Mouse (Mus musculus): Measurements from ENCODE around the gene Sars2. TPM values are rescaled to one million over a fixed set of nuclear protein-coding genes. Genes with fewer than 3 reads are reported as not detected.

Sars2 gene
- polyA plus RNA-seq, 1 experiment from 2014 or later = 18.3 TPM

GRCm38 (mm10) chr7:28732341-28733142 is 9.2 kb upstream of the Sars2 start:
- H3K27ac ChIP-seq = no peak overlapping the region
- peak overlapping the region; percentile 3; the same call in 1 of the 2 replicates for H3K9ac ChIP-seq
- H3K4me1 ChIP-seq = peaks cover 9% of the 10 kb centered on the region
- peak overlapping the region; percentile 53 for H3K4me2 ChIP-seq
- peak; percentile 80 for ATAC-seq (replicated peaks)
- 2% methylated on average over 58 of the region's 58 CpGs for WGBS
- no peaks in the 10 kb centered on the region for H3K27me3 ChIP-seq (replicated peaks)
- no peaks in the 10 kb centered on the region for H3K9me3 ChIP-seq
- H3K36me3 ChIP-seq (replicated peaks) = no peaks in the 10 kb centered on the region
- peak overlapping the region; percentile 38 for H3K4me3 ChIP-seq

GRCm38 (mm10) chr7:28733211-28733610 is 8.6 kb upstream of the Sars2 start:
- peaks cover 9% of the 10 kb centered on the region for H3K4me1 ChIP-seq
- ATAC-seq (replicated peaks) = 0 out of 2 replicates have a peak, but pooled peaks have one; percentile 3
- no peaks in the 10 kb centered on the region for H3K9me3 ChIP-seq
- WGBS = 6% methylated on average over 11 of the region's 11 CpGs
- H3K36me3 ChIP-seq (replicated peaks) = peaks cover under 1% of the 10 kb centered on the region; the same call in 1 of the 2 replicates
- no peak overlapping the region for H3K27ac ChIP-seq
- no peaks in the 10 kb centered on the region for H3K27me3 ChIP-seq (replicated peaks)
- peak overlapping the region; percentile 38 for H3K4me3 ChIP-seq
- H3K9ac ChIP-seq = no peak overlapping the region
- peak overlapping the region; percentile 53 for H3K4me2 ChIP-seq

GRCm38 (mm10) chr7:28735701-28736100 is 6.1 kb upstream of the Sars2 start:
- Histone ChIP-seq H3K4me1 (peaks cover 10% of the 10 kb centered on the region), H3K4me2 (no peak overlapping the region), H3K27me3 (replicated peaks) (no peaks in the 10 kb centered on the region), H3K9me3 (no peaks in the 10 kb centered on the region), H3K36me3 (replicated peaks) (peaks cover 3% of the 10 kb centered on the region; the same call in 1 of the 2 replicates), H3K27ac (no peak overlapping the region), H3K9ac (no peak overlapping the region), H3K4me3 (no peak overlapping the region)
- ATAC-seq (replicated peaks) = no peak
- 86% methylated on average over 6 of the region's 6 CpGs for WGBS

- H3K27ac ChIP-seq = no peak overlapping the region
- H3K4me3 ChIP-seq = no peak overlapping the region
- no peaks in the 10 kb centered on the region for H3K27me3 ChIP-seq (replicated peaks)
- ATAC-seq (replicated peaks) = no peak
- H3K9me3 ChIP-seq = no peaks in the 10 kb centered on the region
- H3K9ac ChIP-seq = no peak overlapping the region
- H3K4me2 ChIP-seq = no peak overlapping the region
- 96% methylated on average over 21 of the region's 21 CpGs for WGBS
- peaks cover 3% of the 10 kb centered on the region; the same call in 1 of the 2 replicates for H3K36me3 ChIP-seq (replicated peaks)
- H3K4me1 ChIP-seq = peaks cover 14% of the 10 kb centered on the region
These were observed 2.0 kb upstream of the Sars2 start for GRCm38 (mm10) chr7:28739829-28740228.

GRCm38 (mm10) chr7:28740949-28741348 is 843 bp upstream of the Sars2 start:
- WGBS = 41% methylated on average over 9 of the region's 9 CpGs
- H3K27me3 ChIP-seq (replicated peaks) = no peaks in the 10 kb centered on the region
- ATAC-seq (replicated peaks) = no peak

GRCm38 (mm10) chr7:28741368-28741708 is 454 bp upstream of the Sars2 start:
- under 1% methylated on average over 13 of the region's 13 CpGs for WGBS
- Histone ChIP-seq H3K9ac (peak overlapping the region; percentile 73), H3K36me3 (replicated peaks) (peaks cover 3% of the 10 kb centered on the region; the same call in 1 of the 2 replicates), H3K27ac (peak overlapping the region; percentile 74), H3K4me3 (peak overlapping the region; percentile 90), H3K4me2 (peak overlapping the region; percentile 91), H3K4me1 (peaks cover 14% of the 10 kb centered on the region), H3K27me3 (replicated peaks) (no peaks in the 10 kb centered on the region), H3K9me3 (no peaks in the 10 kb centered on the region)
- ATAC-seq (replicated peaks) = peak; percentile 27; the same call in 1 of the 2 replicates

More at GRCm38 (mm10) chr7:28740949-28741348, 843 bp upstream of the Sars2 start:
- Histone ChIP-seq H3K4me1 (peaks cover 14% of the 10 kb centered on the region), H3K27ac (peak overlapping the region; percentile 74; the same call in 1 of the 2 replicates), H3K9ac (peak overlapping the region; percentile 73), H3K36me3 (replicated peaks) (peaks cover 3% of the 10 kb centered on the region; the same call in 1 of the 2 replicates), H3K4me2 (peak overlapping the region; percentile 91), H3K9me3 (no peaks in the 10 kb centered on the region), H3K4me3 (peak overlapping the region; percentile 90)

GRCm38 (mm10) chr7:28749935-28750334 is 8.1 kb downstream of the Sars2 start:
- Histone ChIP-seq H3K9me3 (no peaks in the 10 kb centered on the region), H3K4me3 (no peak overlapping the region), H3K27me3 (replicated peaks) (no peaks in the 10 kb centered on the region), H3K27ac (no peak overlapping the region), H3K36me3 (replicated peaks) (no peaks in the 10 kb centered on the region), H3K9ac (no peak overlapping the region), H3K4me1 (no peaks in the 10 kb centered on the region), H3K4me2 (no peak overlapping the region)
- 99% methylated on average over 7 of the region's 7 CpGs for WGBS
- ATAC-seq (replicated peaks) = no peak

- Histone ChIP-seq H3K9ac (peak within 1 kb of the TSS; percentile 28; the same call in 1 of the 2 replicates), H3K4me3 (peak within 1 kb of the TSS; percentile 10; the same call in 1 of the 2 replicates), H3K36me3 (replicated peaks) (peaks cover 15% of the 10 kb centered on the region), H3K4me1 (peaks cover 6% of the 10 kb centered on the region; the same call in 1 of the 2 replicates), H3K9me3 (no peaks in the 10 kb centered on the region), H3K4me2 (peak within 1 kb of the TSS; percentile 42), H3K27ac (no peak within 1 kb of the TSS), H3K27me3 (replicated peaks) (no peaks in the 10 kb centered on the region; the same call in 1 of the 2 replicates)
- 0 out of 2 replicates have a peak, but pooled peaks have one; percentile 53 for ATAC-seq (replicated peaks)
- 3% methylated on average over 17 of the region's 17 CpGs for WGBS
These were observed 14.3 kb downstream of the Sars2 start, which contains the start of gene Ccer2 for GRCm38 (mm10) chr7:28756079-28756478. Ccer2 (plus strand) TSS chr7:28756174.

- no peaks in the 10 kb centered on the region for H3K9me3 ChIP-seq
These were observed 16.8 kb downstream of the Sars2 start for GRCm38 (mm10) chr7:28758623-28759022.

GRCm38 (mm10) chr7:28761907-28762306 is 20.1 kb downstream of the Sars2 start:
- no peaks in the 10 kb centered on the region; the same call in 1 of the 2 replicates for H3K27me3 ChIP-seq (replicated peaks)
- H3K4me1 ChIP-seq = peaks cover 16% of the 10 kb centered on the region
- H3K9me3 ChIP-seq = no peaks in the 10 kb centered on the region
- WGBS = 91% methylated on average over 9 of the region's 9 CpGs
- no peak overlapping the region for H3K27ac ChIP-seq
- ATAC-seq (replicated peaks) = no peak
- no peak overlapping the region for H3K4me2 ChIP-seq
- H3K4me3 ChIP-seq = no peak overlapping the region
- no peak overlapping the region for H3K9ac ChIP-seq
- H3K36me3 ChIP-seq (replicated peaks) = peaks cover 25% of the 10 kb centered on the region

More at GRCm38 (mm10) chr7:28758623-28759022, 16.8 kb downstream of the Sars2 start:
- H3K4me1 ChIP-seq = peaks cover 6% of the 10 kb centered on the region; the same call in 1 of the 2 replicates
- H3K27me3 ChIP-seq (replicated peaks) = no peaks in the 10 kb centered on the region; the same call in 1 of the 2 replicates
- H3K4me3 ChIP-seq = no peak overlapping the region
- 78% methylated on average over 13 of the region's 13 CpGs for WGBS
- no peak for ATAC-seq (replicated peaks)
- H3K36me3 ChIP-seq (replicated peaks) = peaks cover 25% of the 10 kb centered on the region
- no peak overlapping the region for H3K9ac ChIP-seq
- no peak overlapping the region for H3K27ac ChIP-seq
- no peak overlapping the region for H3K4me2 ChIP-seq

- H3K4me2 ChIP-seq = peak overlapping the region; percentile 64
- H3K9me3 ChIP-seq = no peaks in the 10 kb centered on the region
- H3K27ac ChIP-seq = no peak overlapping the region
- peaks cover 31% of the 10 kb centered on the region for H3K4me1 ChIP-seq
- no peak for ATAC-seq (replicated peaks)
- peaks cover 14% of the 10 kb centered on the region; the same call in 1 of the 2 replicates for H3K36me3 ChIP-seq (replicated peaks)
- peak overlapping the region; percentile 81 for H3K4me3 ChIP-seq
- no peak overlapping the region for H3K9ac ChIP-seq
- H3K27me3 ChIP-seq (replicated peaks) = no peaks in the 10 kb centered on the region
- WGBS = 79% methylated on average over 6 of the region's 6 CpGs
These were observed 23.4 kb downstream of the Sars2 start for GRCm38 (mm10) chr7:28765211-28765610.

GRCm38 (mm10) chr7:28766173-28766879 is 24.5 kb downstream of the Sars2 start, which contains the start of gene Sirt2:
Sirt2 (plus strand) TSS chr7:28766735.
- Histone ChIP-seq H3K27ac (peak within 1 kb of the TSS; percentile 60; the same call in 1 of the 2 replicates), H3K9ac (peak within 1 kb of the TSS; percentile 71), H3K27me3 (replicated peaks) (no peaks in the 10 kb centered on the region), H3K4me2 (peak within 1 kb of the TSS; percentile 75), H3K4me3 (peak within 1 kb of the TSS; percentile 81), H3K36me3 (replicated peaks) (0 out of 2 replicates have a peak, but pooled peaks cover 7% of the 10 kb centered on the region), H3K4me1 (peaks cover 31% of the 10 kb centered on the region), H3K9me3 (no peaks in the 10 kb centered on the region)
- peak; percentile 99 for ATAC-seq (replicated peaks)
- WGBS = 0% methylated on average over 45 of the region's 45 CpGs

All from midbrain, embryonic 15.5 days (tissue).